Mouse (Mus musculus): ENCODE data around the gene Bola1.
"Not testable (repeated sequence)": the region's sequence is repeated elsewhere in the genome, so short reads cannot be mapped to it uniquely, and the experiment has no call there.

The Bola1 gene

GRCm38 (mm10) chr3:96247356-96248140 lies 28.0 kb upstream of the Bola1 start:
- no peak for DNase-seq (ENCODE audit: low spot score in 2 of 2)

- DNase-seq (ENCODE audit: low spot score in 2 of 2): not testable (repeated sequence)
Observed at GRCm38 (mm10) chr3:96246427-96246856, 26.9 kb upstream of the Bola1 start, which contains the start of gene Hist2h3c1. TSS of gene Hist2h3c1 (plus strand) at chr3:96246685.

- DNase-seq (ENCODE audit: low spot score in 2 of 2): not testable (repeated sequence)
Observed at GRCm38 (mm10) chr3:96246018-96246417, 26.5 kb upstream of the Bola1 start.

- peak; percentile 79 to 89 for DNase-seq (ENCODE audit: low spot score in 2 of 2)
Observed at GRCm38 (mm10) chr3:96245003-96245886, 25.7 kb upstream of the Bola1 start, which contains the start of gene Hist2h2aa1. TSS of gene Hist2h2aa1 (plus strand) at chr3:96245497.

GRCm38 (mm10) chr3:96243921-96244572 lies 24.5 kb upstream of the Bola1 start:
- DNase-seq (ENCODE audit: low spot score in 2 of 2): no peak

GRCm38 (mm10) chr3:96240799-96241197 lies 21.3 kb upstream of the Bola1 start:
- DNase-seq (ENCODE audit: low spot score in 2 of 2): no peak

GRCm38 (mm10) chr3:96239949-96240798 lies 20.7 kb upstream of the Bola1 start, which contains the start of gene Hist2h2aa2:
TSS of gene Hist2h2aa2 (minus strand) at chr3:96240276.
- peak; percentile 96 to 98 for DNase-seq (ENCODE audit: low spot score in 2 of 2)

- DNase-seq (ENCODE audit: low spot score in 2 of 2): peak; percentile 16 to 27
Observed at GRCm38 (mm10) chr3:96238954-96239793, 19.7 kb upstream of the Bola1 start, which contains the start of gene Hist2h3c2. TSS of gene Hist2h3c2 (minus strand) at chr3:96239127.

- DNase-seq (ENCODE audit: low spot score in 2 of 2): no peak
Observed at GRCm38 (mm10) chr3:96237904-96238511, 18.5 kb upstream of the Bola1 start.

GRCm38 (mm10) chr3:96237335-96237903 lies 17.9 kb upstream of the Bola1 start:
- no peak for DNase-seq (ENCODE audit: low spot score in 2 of 2)

GRCm38 (mm10) chr3:96236834-96237334 lies 17.4 kb upstream of the Bola1 start:
- DNase-seq (ENCODE audit: low spot score in 2 of 2): no peak

GRCm38 (mm10) chr3:96235836-96236235 lies 16.3 kb upstream of the Bola1 start:
- DNase-seq (ENCODE audit: low spot score in 2 of 2): no peak

GRCm38 (mm10) chr3:96234914-96235313 lies 15.4 kb upstream of the Bola1 start:
- no peak for DNase-seq (ENCODE audit: low spot score in 2 of 2)

- DNase-seq (ENCODE audit: low spot score in 2 of 2): no peak
Observed at GRCm38 (mm10) chr3:96231758-96232120, 12.2 kb upstream of the Bola1 start.

GRCm38 (mm10) chr3:96230910-96231757 lies 11.6 kb upstream of the Bola1 start:
- no peak for DNase-seq (ENCODE audit: low spot score in 2 of 2)

- no peak for DNase-seq (ENCODE audit: low spot score in 2 of 2)
Observed at GRCm38 (mm10) chr3:96230404-96230803, 10.9 kb upstream of the Bola1 start.

- no peak for DNase-seq (ENCODE audit: low spot score in 2 of 2)
Observed at GRCm38 (mm10) chr3:96228828-96229227, 9.3 kb upstream of the Bola1 start.
